Comparison of ENCODE assay signal across 18 mouse cellular contexts in genomic region chr1:36672648-36673350, GRCm38 (mm10). TPM values are rescaled to one million over a fixed set of nuclear protein-coding genes. Genes with fewer than 3 reads are reported as not detected.
A peak's percentile ranks its signal among the peaks of the same experiment; 100 is the strongest.
DNase-seq lines count a peak whose midpoint lies in the region; ATAC-seq and TF ChIP-seq lines count a peak whose summit lies in the region.
"Had no signal": no experiment of that assay in that cellular context is flagged by ENCODE, and none has a peak within 500 bp of the region (broad histone marks: within the 10 kb centered on the region; RNA-seq: fewer than 3 reads in every experiment).

No protein-coding gene starts in this region.

- no peak overlapping the region for H3K4me2 ChIP-seq in heart, embryonic 13.5 days
- H3K4me2 ChIP-seq in embryonic facial prominence, embryonic 13.5 days: peak overlapping the region; percentile 39
- H3K4me2 ChIP-seq: forebrain, embryonic 12.5 days; hindbrain, embryonic 15.5 days; liver, embryonic 11.5 days; lung, embryonic 14.5 days; neural tube, embryonic 12.5 days had no signal

- no peak for TF ChIP-seq EP300 in ES-Bruce4 (IDR thresholded peaks at IDR 0.05; ENCODE audit: insufficient read depth, low read depth, low read length)

- peaks cover 10% of the 10 kb centered on the region for H3K4me1 ChIP-seq in heart, embryonic 13.5 days
- H3K4me1 ChIP-seq in ES-Bruce4 (ENCODE audit: control insufficient read depth, insufficient read depth, low read length): no peaks in the 10 kb centered on the region
- peaks cover 6% of the 10 kb centered on the region for H3K4me1 ChIP-seq in embryonic facial prominence, embryonic 13.5 days
- H3K4me1 ChIP-seq: forebrain, embryonic 12.5 days; hindbrain, embryonic 15.5 days; neural tube, embryonic 12.5 days had no signal

- H3K36me3 ChIP-seq in heart, embryonic 13.5 days: no peaks in the 10 kb centered on the region
- H3K36me3 ChIP-seq in ES-Bruce4 (ENCODE audit: control insufficient read depth, insufficient read depth, low read length, poor library complexity, severe bottlenecking): no peaks in the 10 kb centered on the region
- no peaks in the 10 kb centered on the region for H3K36me3 ChIP-seq in embryonic facial prominence, embryonic 13.5 days
- H3K36me3 ChIP-seq: forebrain, embryonic 12.5 days; hindbrain, embryonic 15.5 days; neural tube, embryonic 12.5 days had no signal

- H3K4me3 ChIP-seq in heart, embryonic 13.5 days: no peak overlapping the region
- no peak overlapping the region for H3K4me3 ChIP-seq in ES-Bruce4 (ENCODE audit: low read depth, low read length)
- no peak overlapping the region for H3K4me3 ChIP-seq in embryonic facial prominence, embryonic 13.5 days
- H3K4me3 ChIP-seq: forebrain, embryonic 12.5 days; hindbrain, embryonic 15.5 days; neural tube, embryonic 12.5 days had no signal

- H3K27ac ChIP-seq in heart, embryonic 13.5 days (replicated peaks): no peak overlapping the region
- H3K27ac ChIP-seq in ES-Bruce4 (ENCODE audit: insufficient read depth, low read length): no peak overlapping the region
- peak overlapping the region; percentile 66; the same call in 1 of the 2 replicates for H3K27ac ChIP-seq in embryonic facial prominence, embryonic 13.5 days
- H3K27ac ChIP-seq: forebrain, embryonic 12.5 days; hindbrain, embryonic 15.5 days; neural tube, embryonic 12.5 days had no signal

- H3K27me3 ChIP-seq in heart, embryonic 13.5 days (replicated peaks): no peaks in the 10 kb centered on the region
- no peaks in the 10 kb centered on the region for H3K27me3 ChIP-seq in ES-Bruce4 (ENCODE audit: control insufficient read depth, insufficient read depth, low read length, poor library complexity, severe bottlenecking)
- H3K27me3 ChIP-seq in embryonic facial prominence, embryonic 13.5 days: no peaks in the 10 kb centered on the region
- H3K27me3 ChIP-seq: forebrain, embryonic 12.5 days; hindbrain, embryonic 15.5 days; neural tube, embryonic 12.5 days had no signal

- 0 out of 2 replicates have a peak overlapping the region, but pooled peaks have one; percentile 10 for H3K9ac ChIP-seq in heart, embryonic 13.5 days
- H3K9ac ChIP-seq in ES-Bruce4 (ENCODE audit: low read depth, poor library complexity, severe bottlenecking): peak overlapping the region; percentile 18; the same call in 1 of the 2 replicates
- peak overlapping the region; percentile 12; the same call in 1 of the 2 replicates for H3K9ac ChIP-seq in embryonic facial prominence, embryonic 13.5 days
- H3K9ac ChIP-seq: forebrain, embryonic 12.5 days; hindbrain, embryonic 15.5 days; lung, embryonic 14.5 days; neural tube, embryonic 12.5 days had no signal

- no peak for TF ChIP-seq CTCF in ES-Bruce4 (IDR thresholded peaks at IDR 0.05; ENCODE audit: low read depth, low read length)

- WGBS in heart, embryonic 13.5 days: 51% methylated on average over 16 of the region's 16 CpGs
- 22% methylated on average over 16 of the region's 16 CpGs for WGBS in embryonic facial prominence, embryonic 13.5 days

- ATAC-seq in heart, embryonic 13.5 days (ENCODE audit: extremely low read depth, insufficient number of reproducible peaks, low FRiP score, low TSS enrichment): no peak
- ATAC-seq in embryonic facial prominence, embryonic 13.5 days (ENCODE audit: insufficient number of reproducible peaks, insufficient read depth, low FRiP score, low TSS enrichment, low read depth): no peak
- ATAC-seq: midbrain, embryonic 16.5 days had no signal

- TF ChIP-seq POLR2A in ES-Bruce4 (IDR thresholded peaks at IDR 0.05; ENCODE audit: insufficient read depth, low read length): no peak

- H3K9me3 ChIP-seq in heart, embryonic 13.5 days: no peaks in the 10 kb centered on the region
- H3K9me3 ChIP-seq in ES-Bruce4 (replicated peaks; ENCODE audit: control insufficient read depth, insufficient read depth, low read length, poor library complexity, severe bottlenecking): no peaks in the 10 kb centered on the region
- H3K9me3 ChIP-seq in embryonic facial prominence, embryonic 13.5 days: no peaks in the 10 kb centered on the region
- H3K9me3 ChIP-seq: forebrain, embryonic 12.5 days; hindbrain, embryonic 15.5 days; neural tube, embryonic 12.5 days had no signal

- no peak for DNase-seq in heart, adult 11 months
- DNase-seq in kidney, postnatal 10 days: peak; percentile 40
- no peak for DNase-seq in kidney, adult 8-10 months
- no peak for DNase-seq in B cell, adult 2 months
- no peak for DNase-seq in urinary bladder, adult 18-20 months (ENCODE audit: low spot score in 2 of 2)
- DNase-seq: adrenal gland, postnatal 25 days; cerebellum, adult 9-10 months; heart, postnatal 10 days; lung, embryonic 14.5 days; thymus, adult 18-20 months had no signal

RNA-seq across cellular contexts. Expression of gene Fam178b, which starts 10.2 kb away (rescaled TPM):
- 2.1 TPM in 2 replicates for polyA plus RNA-seq in heart, embryonic 13.5 days (2015; fragmentation: Nextera tagmentation; extraction: Ambion mirVana)
- 8.9 and 9.8 TPM in 2 replicates for polyA plus RNA-seq in ES-Bruce4 (2011; ENCODE audit: insufficient read depth, insufficient read length, low read depth, missing spikeins)
- 0.81 and 2.2 TPM in 2 replicates for polyA plus RNA-seq in embryonic facial prominence, embryonic 13.5 days (2015; fragmentation: Nextera tagmentation; extraction: Ambion mirVana)
- polyA plus RNA-seq: hindbrain, embryonic 15.5 days had no signal

RNA-seq across cellular contexts. Expression of gene Cox5b, which starts 18.4 kb away (rescaled TPM):
- polyA plus RNA-seq in heart, embryonic 13.5 days (2015; fragmentation: Nextera tagmentation; extraction: Ambion mirVana): 1,082 and 1,332 TPM in 2 replicates
- 509 and 516 TPM in 2 replicates for polyA plus RNA-seq in ES-Bruce4 (2011; ENCODE audit: insufficient read depth, insufficient read length, low read depth, missing spikeins)
- 510 and 517 TPM in 2 replicates for polyA plus RNA-seq in embryonic facial prominence, embryonic 13.5 days (2015; fragmentation: Nextera tagmentation; extraction: Ambion mirVana)

RNA-seq across cellular contexts. Expression of gene 4933424G06Rik, which starts 37.1 kb away (rescaled TPM):
- 0.13 TPM in 1 of 2 replicates, not detected in the other for polyA plus RNA-seq in heart, embryonic 13.5 days (2015; fragmentation: Nextera tagmentation; extraction: Ambion mirVana)
- 1.4 TPM in 1 of 2 replicates, not detected in the other for polyA plus RNA-seq in ES-Bruce4 (2011; ENCODE audit: insufficient read depth, insufficient read length, low read depth, missing spikeins)
- 0.21 and 0.25 TPM in 2 replicates for polyA plus RNA-seq in embryonic facial prominence, embryonic 13.5 days (2015; fragmentation: Nextera tagmentation; extraction: Ambion mirVana)
- polyA plus RNA-seq: liver, embryonic 11.5 days; lung, embryonic 14.5 days; neural tube, embryonic 12.5 days had no signal

RNA-seq across cellular contexts. Expression of gene Actr1b, which starts 41.4 kb away (rescaled TPM):
- 85.5 and 90.6 TPM in 2 replicates for polyA plus RNA-seq in heart, embryonic 13.5 days (2015; fragmentation: Nextera tagmentation; extraction: Ambion mirVana)
- 83.3 and 85.3 TPM in 2 replicates for polyA plus RNA-seq in ES-Bruce4 (2011; ENCODE audit: insufficient read depth, insufficient read length, low read depth, missing spikeins)
- 99.2 and 103 TPM in 2 replicates for polyA plus RNA-seq in embryonic facial prominence, embryonic 13.5 days (2015; fragmentation: Nextera tagmentation; extraction: Ambion mirVana)
